Mouse (Mus musculus): ENCODE measurements around the gene Smim23.

GRCm38 (mm10) chr11:32785591-32786147 is 38.7 kb downstream of the Smim23 start:
- no peak for TF ChIP-seq CTCF (IDR thresholded peaks at IDR 0.05; ENCODE audit: extremely low read depth, insufficient read depth, low read length)
- TF ChIP-seq POLR2A (IDR thresholded peaks at IDR 0.05; ENCODE audit: extremely low read depth, insufficient read depth, low read length): no peak
